Mouse (Mus musculus): ENCODE results near the gene Hsd11b1.

DNA sequence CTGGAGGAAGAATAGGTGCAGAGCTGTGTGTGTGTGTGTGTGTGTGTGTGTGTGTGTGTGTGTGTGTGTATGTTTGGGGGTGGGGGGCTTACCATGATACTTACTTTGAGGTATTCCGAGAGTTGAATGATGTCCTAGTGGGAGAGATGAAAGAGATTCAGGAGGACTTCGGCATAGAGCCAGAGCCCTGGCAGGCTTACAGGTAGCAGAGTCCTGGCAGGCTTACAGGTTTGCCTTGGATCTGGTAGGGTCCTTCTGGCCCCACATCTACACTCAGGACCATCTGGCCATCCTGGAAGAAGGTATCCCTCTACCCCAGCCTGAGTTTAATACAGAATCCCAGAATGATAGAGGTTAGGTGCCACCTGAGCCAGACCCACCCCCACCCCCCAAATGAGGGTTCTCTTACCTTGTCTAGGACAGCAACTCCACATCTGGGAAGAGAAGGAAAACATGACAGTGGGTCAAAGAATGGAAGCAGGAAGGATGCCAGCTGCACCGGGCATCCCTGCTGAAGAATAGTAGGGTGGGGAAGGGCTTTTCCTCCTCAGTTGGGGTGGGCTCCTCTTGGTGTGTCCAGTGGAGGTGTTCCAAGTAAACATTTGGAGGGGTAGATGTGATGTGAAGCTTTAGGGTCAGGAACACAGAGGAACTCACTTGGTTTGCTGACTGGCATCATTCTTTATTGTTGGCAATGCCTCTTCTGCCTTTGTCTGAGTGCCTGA lies 69.3 kb downstream of the Hsd11b1 start:
- TF ChIP-seq CTCF (IDR thresholded peaks at IDR 0.05; ENCODE audit: control insufficient read depth, insufficient read depth, insufficient read length) (no peak), MYOD1 (IDR thresholded peaks at IDR 0.05; ENCODE audit: control insufficient read depth, insufficient read length, low read depth) (no peak), USF1 (IDR thresholded peaks at IDR 0.05; ENCODE audit: low read depth) (no peak), CEBPB (IDR thresholded peaks at IDR 0.05; ENCODE audit: low read depth) (no peak), MAX (IDR thresholded peaks at IDR 0.05) (no peak), MYOG (IDR thresholded peaks at IDR 0.05; ENCODE audit: control insufficient read depth, extremely low read depth, insufficient read length) (no peak)
